Mouse (Mus musculus) fat pad, adult 2 months (tissue): ENCODE data around the gene Setdb1.
A peak's percentile ranks its signal among the peaks of the same experiment; 100 is the strongest.

Source experiments
- DNase-seq: peaks from one replicate; pipeline ENCODE4 v3.0.0-alpha.2; 2011; ENCODE audit warnings: low read depth, low spot score; ENCODE audit errors: extremely low read depth

Setdb1 gene

GRCm38 (mm10) chr3:95319701-95320625 is 37.0 kb downstream of the Setdb1 start:
- no peak for DNase-seq

- DNase-seq, result no peak
Observed at GRCm38 (mm10) chr3:95319110-95319509, 37.9 kb downstream of the Setdb1 start.

GRCm38 (mm10) chr3:95318548-95318947 is 38.5 kb downstream of the Setdb1 start:
- no peak for DNase-seq

- no peak for DNase-seq
Observed at GRCm38 (mm10) chr3:95317414-95318080, 39.5 kb downstream of the Setdb1 start.

- DNase-seq, result no peak
Observed at GRCm38 (mm10) chr3:95315844-95316550, 41.0 kb downstream of the Setdb1 start.

GRCm38 (mm10) chr3:95315094-95315843 is 41.7 kb downstream of the Setdb1 start:
- no peak for DNase-seq

GRCm38 (mm10) chr3:95314486-95315093 is 42.4 kb downstream of the Setdb1 start, which contains the start of gene Cers2:
Gene Cers2, plus strand, starts transcription at chr3:95314791.
- no peak for DNase-seq

- DNase-seq, result no peak
Observed at GRCm38 (mm10) chr3:95314075-95314474, 42.9 kb downstream of the Setdb1 start.

GRCm38 (mm10) chr3:95313476-95313875 is 43.5 kb downstream of the Setdb1 start:
- no peak for DNase-seq

- DNase-seq, result no peak
Observed at GRCm38 (mm10) chr3:95312623-95313022, 44.4 kb downstream of the Setdb1 start.

GRCm38 (mm10) chr3:95310968-95311882 is 45.8 kb downstream of the Setdb1 start:
- no peak for DNase-seq

GRCm38 (mm10) chr3:95310496-95310895 is 46.5 kb downstream of the Setdb1 start:
- DNase-seq, result no peak

GRCm38 (mm10) chr3:95307100-95307499 is 49.9 kb downstream of the Setdb1 start, which contains the start of gene Anxa9:
Gene Anxa9, minus strand, starts transcription at chr3:95307176.
- DNase-seq, result no peak

GRCm38 (mm10) chr3:95306244-95306643 is 50.8 kb downstream of the Setdb1 start:
- DNase-seq, result no peak

GRCm38 (mm10) chr3:95301204-95301796 is 55.7 kb downstream of the Setdb1 start:
- no peak for DNase-seq

- peak; percentile 98 for DNase-seq
Observed at GRCm38 (mm10) chr3:95298018-95298417, 59.0 kb downstream of the Setdb1 start.

- DNase-seq, result no peak
Observed at GRCm38 (mm10) chr3:95296103-95296469, 60.9 kb downstream of the Setdb1 start.

- DNase-seq, result no peak
Observed at GRCm38 (mm10) chr3:95295321-95296102, 61.5 kb downstream of the Setdb1 start.
